Mouse (Mus musculus): ENCODE measurements around the gene Tfr2.

GRCm38 (mm10) chr5:137580246-137580645 lies 10.6 kb downstream of the Tfr2 start:
- TF ChIP-seq CTCF (IDR thresholded peaks at IDR 0.05; ENCODE audit: low read depth, low read length) (no peak), GATA1 (IDR thresholded peaks at IDR 0.05; ENCODE audit: borderline replicate concordance, low read length) (no peak), TAL1 (conservative IDR thresholded peaks at IDR 0.05; ENCODE audit: low read depth, low read length) (no peak), GATA2 (IDR thresholded peaks at IDR 0.05; ENCODE audit: borderline replicate concordance, low read depth, low read length) (no peak)
